Mouse (Mus musculus) heart, postnatal 0 days (tissue): ENCODE measurements at regions not wholly inside any gene's neighbourhood (a gene's known extent, or its start where the extent isn't known, plus 50 kb on each side); places are given as distances from the start of the nearest gene placed in this dataset.

Experiments used
- CTCF ChIP-seq: IDR thresholded peaks from 2 replicates; pipeline ENCODE4 v1.5.1; 2016; ENCODE audit warnings: antibody characterized with exemption, control low read depth, low read depth
- EP300 ChIP-seq: IDR thresholded peaks from 2 replicates; pipeline ENCODE4 v1.6.1; 2016; ENCODE audit warnings: antibody characterized with exemption, low read depth

GRCm38 (mm10) chr3:50899830-50900350 is 324.4 kb upstream of the Noct start:
- TF ChIP-seq CTCF (no peak), EP300 (no peak)
